Mouse (Mus musculus) lung, postnatal 0 days (tissue): ENCODE data around the gene Grcc10.

ENCODE experiments used
- CTCF ChIP-seq: IDR thresholded peaks from 2 replicates; pipeline ENCODE4 v1.5.1; 2016; ENCODE audit warnings: antibody characterized with exemption, mild to moderate bottlenecking
- EP300 ChIP-seq: IDR thresholded peaks from 2 replicates; pipeline ENCODE4 v1.6.1; 2016; ENCODE audit warnings: antibody characterized with exemption, mild to moderate bottlenecking, control low read depth

GRCm38 (mm10) chr6:124786756-124787420 is 45.7 kb upstream of the Grcc10 start:
- TF ChIP-seq CTCF (no peak), EP300 (no peak)
